Mouse (Mus musculus): ENCODE measurements around the gene Cd68.

DNA sequence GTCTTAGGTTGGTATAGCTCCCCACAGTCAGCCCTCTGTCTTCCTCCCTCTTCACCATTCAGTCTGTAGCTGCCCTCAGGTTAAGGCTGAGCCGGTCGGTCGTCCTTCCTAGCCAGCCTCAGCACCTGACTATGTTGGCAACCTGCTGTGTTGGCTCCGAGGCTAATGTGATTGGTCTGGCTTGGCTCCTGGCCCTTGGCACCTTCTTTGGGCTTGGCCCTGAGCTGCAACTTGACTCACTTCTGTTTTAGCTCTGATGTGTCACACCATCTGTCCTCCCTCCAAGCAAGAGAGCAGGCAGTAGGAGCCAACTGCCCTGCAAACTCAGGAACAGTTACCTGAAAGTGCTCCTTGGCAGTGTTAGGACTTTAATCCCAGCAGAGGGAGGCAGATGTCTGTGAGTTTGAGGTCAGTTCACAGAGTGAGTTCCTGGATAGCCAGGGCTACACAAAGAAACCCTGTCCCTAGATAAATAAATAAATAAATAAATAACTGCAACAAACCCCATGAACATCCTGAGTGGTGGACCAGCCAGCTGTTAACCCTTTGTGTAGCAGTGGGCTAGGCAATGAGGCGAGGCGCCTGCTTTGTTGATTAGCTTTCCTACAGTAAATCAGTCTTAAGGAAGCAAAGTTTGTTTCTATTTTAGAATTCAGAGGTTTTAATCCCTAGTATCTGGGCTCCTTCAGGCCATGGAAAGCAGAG lies 41.0 kb upstream of the Cd68 start:
- no peak for TF ChIP-seq CTCF (IDR thresholded peaks at IDR 0.05; ENCODE audit: low read depth, low read length)
- no peak for TF ChIP-seq TAL1 (conservative IDR thresholded peaks at IDR 0.05; ENCODE audit: low read depth, low read length)

Measured in G1E (cell line).